Mouse (Mus musculus) intestine, embryonic 14.5 days (tissue): ENCODE measurements around the gene Tra2b. TPM values are rescaled to one million over a fixed set of nuclear protein-coding genes. Genes with fewer than 3 reads are reported as not detected.
"Not testable (repeated sequence)": the region's sequence is repeated elsewhere in the genome, so short reads cannot be mapped to it uniquely, and the experiment has no call there.

Experiments used
- ATAC-seq: fragments of 200-750 bp; cut with Nextera tagmentation; replicated peaks from 2 replicates; pipeline ENCODE4 v1.8.0; 2017; ENCODE audit warnings: low read depth, moderate number of reproducible peaks, moderate TSS enrichment, moderate library complexity; ENCODE audit not compliant: low FRiP score, low TSS enrichment
- DNase-seq: peaks from one replicate; pipeline ENCODE4 v3.0.0-alpha.2; 2018; ENCODE audit warnings: low spot score
- H3K27ac ChIP-seq: fragments of 300-500 bp; sonication (generic); 2 replicates; pipeline ENCODE4 v1.5.1; 2014; ENCODE audit warnings: low read depth, mild to moderate bottlenecking, control low read depth
- H3K27me3 ChIP-seq: fragments of 300-500 bp; sonication (generic); replicated peaks from 2 replicates; pipeline ENCODE4 v1.6.1; 2014; ENCODE audit warnings: low read length, control low read depth; ENCODE audit not compliant: control insufficient read depth, insufficient read depth
- H3K36me3 ChIP-seq: fragments of 300-500 bp; sonication (generic); 2 replicates; pipeline ENCODE4 v1.6.1; 2014; ENCODE audit warnings: low read length, control low read depth; ENCODE audit not compliant: control insufficient read depth, insufficient read depth
- H3K4me1 ChIP-seq: fragments of 300-500 bp; sonication (generic); replicated peaks from 2 replicates; pipeline ENCODE4 v1.6.1; 2014; ENCODE audit warnings: low read length, control low read depth, mixed read lengths; ENCODE audit not compliant: control insufficient read depth, insufficient read depth
- H3K4me2 ChIP-seq: fragments of 300-500 bp; sonication (generic); 2 replicates; pipeline ENCODE4 v1.6.1; 2014; ENCODE audit warnings: low read length
- H3K4me3 ChIP-seq: fragments of 300-500 bp; sonication (generic); 2 replicates; pipeline ENCODE4 v1.5.1; 2014; ENCODE audit warnings: low read depth, low read length, control low read depth, mixed read lengths
- H3K9ac ChIP-seq: fragments of 300-500 bp; sonication (generic); 2 replicates; pipeline ENCODE4 v1.6.1; 2014; ENCODE audit warnings: mild to moderate bottlenecking, low read length
- H3K9me3 ChIP-seq: fragments of 300-500 bp; sonication (generic); 2 replicates; pipeline ENCODE4 v1.6.1; 2016; ENCODE audit warnings: low read length, control low read depth; ENCODE audit not compliant: control insufficient read depth
- WGBS: fragments of 180-500 bp; shearing (Covaris S2); extraction: QIAGEN DNeasy Blood & Tissue Kit; methylation state at CpG from one replicate; pipeline ENCODE4 v1.1.7; 2014; 5-methylcytosine and 5-hydroxymethylcytosine counted together
- polyA plus RNA-seq: library from polyadenylated mRNA; unstranded; fragments of >200 nt; fragmentation: Nextera tagmentation; extraction: Ambion mirVana; gene quantifications from 2 replicates; pipeline ENCODE4 v1.2.1, GENCODE M21; 2014

The Tra2b gene
- 325 and 342 TPM in 2 replicates for polyA plus RNA-seq

DNA sequence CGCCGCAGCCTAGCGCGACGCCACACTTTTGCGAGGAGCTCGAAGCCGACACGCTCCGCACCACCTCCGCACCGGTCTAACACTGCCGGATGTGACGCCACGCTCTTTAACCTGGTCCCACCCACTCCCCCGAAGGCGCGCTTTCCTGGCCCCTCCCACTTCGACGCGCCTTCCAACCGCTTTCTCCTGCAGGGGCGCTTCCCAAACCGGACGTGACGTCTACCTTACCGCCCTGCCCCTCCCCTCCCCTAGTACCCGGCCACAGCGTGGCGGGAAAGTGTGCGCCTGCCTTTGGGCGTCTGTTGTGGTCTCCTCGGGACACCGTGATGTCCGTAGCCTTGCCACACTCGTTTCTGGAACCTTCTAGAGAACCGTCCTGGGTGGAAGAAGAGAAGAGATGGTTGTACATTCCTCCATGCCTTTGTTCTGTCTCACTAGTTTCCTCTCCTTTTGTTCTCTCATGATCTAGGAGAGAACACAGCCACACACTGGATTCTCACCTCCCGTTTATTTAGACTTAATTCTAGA lies at the start of gene Tra2b:
Gene Tra2b (minus strand): TSS at position 157 of the 528 bp plus-strand sequence.
- peak; percentile 98 for ATAC-seq
- H3K4me2 ChIP-seq: peak within 1 kb of the TSS; percentile 84
- no peaks in the 10 kb centered on the region; the same call in 1 of the 2 replicates for H3K36me3 ChIP-seq
- no peaks in the 10 kb centered on the region for H3K27me3 ChIP-seq
- DNase-seq: peak; percentile 98
- peak within 1 kb of the TSS; percentile 100 for H3K4me3 ChIP-seq
- peak within 1 kb of the TSS; percentile 96 for H3K27ac ChIP-seq
- under 1% methylated on average over 27 of the region's 38 CpGs for WGBS
- peak within 1 kb of the TSS; percentile 99 for H3K9ac ChIP-seq
- no peaks in the 10 kb centered on the region for H3K9me3 ChIP-seq
- peaks cover 15% of the 10 kb centered on the region for H3K4me1 ChIP-seq

- Histone ChIP-seq H3K4me1 (no peaks in the 10 kb centered on the region), H3K9me3 (no peaks in the 10 kb centered on the region), H3K9ac (no peak overlapping the region), H3K27ac (no peak overlapping the region), H3K27me3 (no peaks in the 10 kb centered on the region), H3K4me2 (no peak overlapping the region), H3K36me3 (no peaks in the 10 kb centered on the region), H3K4me3 (no peak overlapping the region)
- ATAC-seq (no peak), DNase-seq (peak; percentile 64)
- WGBS: 15% methylated on average over 1 of the region's 1 CpGs
These were observed 44.8 kb upstream of the Tra2b start for GRCm38 (mm10) chr16:22310649-22311048.

DNA sequence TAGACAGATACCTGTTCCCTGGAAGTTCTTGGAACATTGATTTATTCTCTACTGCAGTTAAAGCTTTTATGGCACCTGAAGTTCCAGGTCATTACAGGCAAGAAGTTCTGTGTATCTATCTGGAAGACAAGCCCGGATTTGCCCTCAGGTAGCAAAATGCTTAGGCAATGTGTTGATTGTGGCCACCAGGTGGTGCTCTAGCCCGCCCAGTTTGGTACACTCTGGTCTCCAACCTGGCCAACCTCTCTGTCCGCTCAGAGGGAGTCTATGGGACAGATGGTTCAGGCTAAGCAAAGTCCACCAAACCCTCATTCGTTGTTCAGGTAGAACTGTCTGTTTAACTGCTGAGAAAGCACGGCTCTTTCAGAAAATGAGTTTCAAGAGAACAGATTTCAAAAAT lies 36.8 kb upstream of the Tra2b start:
- 28% methylated on average over 5 of the region's 5 CpGs for WGBS
- H3K36me3 ChIP-seq: no peaks in the 10 kb centered on the region
- no peak overlapping the region for H3K9ac ChIP-seq
- no peaks in the 10 kb centered on the region for H3K4me1 ChIP-seq
- no peak overlapping the region for H3K4me2 ChIP-seq
- ATAC-seq (0 out of 2 replicates have a peak, but pooled peaks have one; percentile 50), DNase-seq (peak; percentile 81)
- no peaks in the 10 kb centered on the region for H3K27me3 ChIP-seq
- no peaks in the 10 kb centered on the region for H3K9me3 ChIP-seq
- H3K4me3 ChIP-seq: no peak overlapping the region
- H3K27ac ChIP-seq: no peak overlapping the region

GRCm38 (mm10) chr16:22301378-22301777 lies 35.6 kb upstream of the Tra2b start:
- Histone ChIP-seq H3K4me3 (no peak overlapping the region), H3K4me1 (no peaks in the 10 kb centered on the region), H3K9me3 (no peaks in the 10 kb centered on the region), H3K27ac (no peak overlapping the region), H3K36me3 (no peaks in the 10 kb centered on the region), H3K4me2 (no peak overlapping the region), H3K27me3 (no peaks in the 10 kb centered on the region), H3K9ac (no peak overlapping the region)
- DNase-seq (no peak), ATAC-seq (no peak)
- 78% methylated on average over 3 of the region's 3 CpGs for whole genome bisulfite sequencing

DNA sequence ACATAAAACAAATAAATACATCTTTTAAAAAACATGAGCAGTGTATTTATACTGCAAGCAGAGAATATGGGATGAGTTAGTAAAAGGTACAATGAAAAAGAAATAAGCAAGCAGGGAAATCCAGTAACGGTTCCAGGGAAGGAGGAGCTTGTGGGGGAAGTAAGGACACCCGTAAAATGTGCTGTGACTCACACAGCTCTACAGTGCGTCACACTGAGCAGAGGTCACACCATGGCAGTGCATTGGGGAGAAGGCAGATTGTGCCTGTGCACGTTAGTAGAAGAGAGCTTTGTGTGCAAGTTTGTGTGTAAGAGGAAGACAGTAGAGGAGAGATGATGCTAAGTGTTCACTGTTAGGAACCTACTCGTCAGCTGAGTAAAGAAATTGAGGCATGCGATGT lies 31.1 kb upstream of the Tra2b start:
- Histone ChIP-seq H3K4me3 (no peak overlapping the region), H3K9ac (no peak overlapping the region), H3K27ac (no peak overlapping the region), H3K4me2 (no peak overlapping the region), H3K9me3 (no peaks in the 10 kb centered on the region), H3K4me1 (no peaks in the 10 kb centered on the region), H3K27me3 (no peaks in the 10 kb centered on the region), H3K36me3 (no peaks in the 10 kb centered on the region)
- ATAC-seq: no peak
- DNase-seq: no peak
- 76% methylated on average over 6 of the region's 6 CpGs for WGBS

DNA sequence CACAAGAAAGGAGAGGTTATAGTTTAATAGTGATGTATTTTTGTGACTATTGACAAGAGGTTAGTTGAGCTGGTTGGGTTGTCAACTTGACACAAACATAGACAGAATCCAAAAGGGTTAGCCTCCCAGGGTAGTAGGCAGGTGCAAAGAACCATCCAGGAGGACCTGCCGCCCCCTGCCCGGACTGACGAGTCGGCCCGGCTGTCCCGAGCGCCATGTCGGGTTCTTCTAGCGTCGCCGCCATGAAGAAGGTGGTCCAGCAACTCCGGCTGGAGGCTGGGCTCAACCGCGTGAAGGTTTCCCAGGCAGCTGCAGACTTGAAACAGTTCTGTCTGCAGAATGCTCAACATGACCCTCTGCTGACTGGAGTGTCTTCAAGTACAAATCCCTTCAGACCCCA lies 29.0 kb upstream of the Tra2b start:
- not testable (repeated sequence) for H3K4me3 ChIP-seq, H3K27me3 ChIP-seq, ATAC-seq, DNase-seq, H3K27ac ChIP-seq, H3K36me3 ChIP-seq, H3K4me1 ChIP-seq, H3K9ac ChIP-seq, H3K9me3 ChIP-seq, H3K4me2 ChIP-seq
- 96% methylated on average over 14 of the region's 14 CpGs for WGBS

- no peak overlapping the region for H3K27ac ChIP-seq
- ATAC-seq: no peak
- DNase-seq: no peak
- H3K9ac ChIP-seq: no peak overlapping the region
- no peaks in the 10 kb centered on the region for H3K36me3 ChIP-seq
- no peaks in the 10 kb centered on the region for H3K27me3 ChIP-seq
- H3K4me2 ChIP-seq: no peak overlapping the region
- WGBS: 59% methylated on average over 2 of the region's 2 CpGs
- no peaks in the 10 kb centered on the region for H3K9me3 ChIP-seq
- H3K4me1 ChIP-seq: no peaks in the 10 kb centered on the region
- H3K4me3 ChIP-seq: no peak overlapping the region
These were observed 27.8 kb upstream of the Tra2b start for GRCm38 (mm10) chr16:22293600-22293999.

- H3K9ac ChIP-seq: no peak overlapping the region
- DNase-seq: no peak
- 88% methylated on average over 4 of the region's 4 CpGs for WGBS
- ATAC-seq: no peak
- H3K4me3 ChIP-seq: no peak overlapping the region
- no peaks in the 10 kb centered on the region for H3K4me1 ChIP-seq
- H3K36me3 ChIP-seq: no peaks in the 10 kb centered on the region
- H3K9me3 ChIP-seq: no peaks in the 10 kb centered on the region
- H3K27me3 ChIP-seq: no peaks in the 10 kb centered on the region
- no peak overlapping the region for H3K27ac ChIP-seq
- no peak overlapping the region for H3K4me2 ChIP-seq
These were observed 26.6 kb upstream of the Tra2b start for GRCm38 (mm10) chr16:22292394-22292793.

GRCm38 (mm10) chr16:22289643-22290042 lies 23.8 kb upstream of the Tra2b start:
- H3K9ac ChIP-seq: no peak overlapping the region
- no peaks in the 10 kb centered on the region for H3K27me3 ChIP-seq
- ATAC-seq: no peak
- no peaks in the 10 kb centered on the region for H3K4me1 ChIP-seq
- no peak overlapping the region for H3K4me2 ChIP-seq
- H3K9me3 ChIP-seq: no peaks in the 10 kb centered on the region
- no peak overlapping the region for H3K27ac ChIP-seq
- H3K36me3 ChIP-seq: no peaks in the 10 kb centered on the region
- DNase-seq: no peak
- 74% methylated on average over 2 of the region's 2 CpGs for WGBS
- no peak overlapping the region for H3K4me3 ChIP-seq
